Mouse (Mus musculus) kidney, adult 9 months (tissue): ENCODE results near the gene Wars.
A peak's percentile ranks its signal among the peaks of the same experiment; 100 is the strongest.

Experiments
- DNase-seq: peaks from one replicate; pipeline ENCODE4 v3.0.0; 2022

The Wars gene

DNA sequence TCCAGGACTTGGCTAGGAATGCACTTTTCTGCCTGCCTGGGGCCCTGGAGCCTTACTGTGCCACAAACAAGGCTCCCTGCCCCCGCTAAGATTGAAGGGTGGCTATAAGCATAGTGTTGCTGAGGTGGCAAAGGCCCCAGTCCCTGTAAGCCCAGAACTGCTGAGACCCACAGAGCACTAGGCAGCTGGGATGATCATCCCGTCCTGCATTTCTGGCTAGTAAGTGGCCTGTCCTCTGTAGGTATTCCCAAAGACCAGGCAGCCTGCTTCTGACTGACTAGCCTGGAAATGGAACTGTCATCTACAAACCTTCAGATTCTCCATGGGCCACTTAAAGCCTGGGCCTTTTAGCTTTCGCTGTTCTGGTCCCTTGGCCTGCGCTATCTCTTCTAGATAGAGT lies 73.5 kb downstream of the Wars start:
- DNase-seq = no peak

DNA sequence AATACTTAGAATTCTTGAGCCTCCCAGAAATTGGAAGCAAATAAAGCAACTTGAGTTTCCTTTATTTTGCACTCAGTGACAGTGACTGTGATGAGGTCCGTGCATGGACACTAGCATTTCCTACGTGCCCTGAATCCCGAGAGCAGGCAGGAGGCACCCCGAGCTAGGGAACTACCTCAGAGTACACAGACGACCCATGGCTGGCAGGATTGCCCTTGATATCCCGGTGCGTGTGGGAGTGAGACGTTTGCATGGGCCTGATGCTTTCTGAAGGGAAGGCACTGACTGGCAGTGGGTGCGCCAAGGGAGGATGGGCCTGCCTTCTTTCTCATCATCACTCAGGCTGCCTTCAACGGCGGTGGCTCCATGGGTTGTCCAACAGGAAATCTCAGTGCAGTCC lies 77.4 kb downstream of the Wars start:
- no peak for DNase-seq

DNA sequence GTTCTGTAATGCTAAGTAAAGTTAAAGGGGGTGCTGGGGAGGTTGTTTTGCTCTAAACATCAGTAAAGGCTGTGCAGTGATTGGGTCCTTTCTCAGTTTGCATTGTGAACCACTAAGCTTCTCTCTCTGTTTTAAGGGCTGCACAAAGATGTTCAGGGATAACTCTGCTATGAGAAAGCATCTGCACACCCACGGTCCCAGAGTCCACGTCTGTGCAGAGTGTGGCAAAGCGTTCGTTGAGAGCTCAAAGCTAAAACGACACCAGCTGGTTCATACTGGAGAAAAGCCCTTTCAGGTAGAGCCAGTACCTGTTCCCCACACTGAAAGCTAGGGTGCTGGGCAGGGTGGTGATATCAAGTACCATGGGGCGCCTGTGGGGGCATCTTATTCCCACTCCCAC lies 79.5 kb downstream of the Wars start:
- DNase-seq = no peak

GRCm38 (mm10) chr12:108812463-108812862 lies 81.5 kb downstream of the Wars start:
- no peak for DNase-seq

GRCm38 (mm10) chr12:108811133-108811532 lies 82.8 kb downstream of the Wars start:
- peak; percentile 52 for DNase-seq

DNA sequence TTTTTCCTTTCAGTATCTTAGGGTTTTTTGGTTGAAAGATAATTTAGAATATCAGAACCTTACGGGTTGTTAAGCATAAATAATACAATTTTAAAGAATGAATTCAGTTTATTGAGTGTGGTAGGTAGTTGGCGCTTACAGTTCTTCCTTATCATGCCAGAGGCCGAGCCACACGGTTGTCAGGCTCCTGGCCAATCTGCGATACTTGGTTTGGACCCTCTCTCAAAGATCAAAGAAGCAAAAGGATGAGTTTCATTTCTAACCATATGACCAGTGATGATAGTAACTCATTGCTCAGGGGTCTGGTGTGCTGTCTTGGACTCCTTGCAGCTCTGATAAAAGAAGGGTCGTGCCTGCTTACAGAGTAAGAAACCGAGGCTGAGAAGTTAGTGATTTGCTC lies 83.7 kb downstream of the Wars start:
- DNase-seq = no peak
